Mouse (Mus musculus): ENCODE measurements at regions not wholly inside any gene's neighbourhood (a gene's known extent, or its start where the extent isn't known, plus 50 kb on each side); places are given as distances from the start of the nearest gene placed in this dataset.

- TF ChIP-seq CTCF (IDR thresholded peaks at IDR 0.05; ENCODE audit: control insufficient read depth, insufficient read depth, insufficient read length) (no peak), USF1 (IDR thresholded peaks at IDR 0.05; ENCODE audit: low read depth) (no peak), MAX (IDR thresholded peaks at IDR 0.05) (no peak), MYOG (IDR thresholded peaks at IDR 0.05; ENCODE audit: control insufficient read depth, extremely low read depth, insufficient read length) (no peak)
Measured at GRCm38 (mm10) chr2:46940628-46941530, 1823.7 kb upstream of the Zeb2 start.

Data from C2C12 (cell line).